Mouse (Mus musculus): ENCODE results near the gene Olfr263. TPM values are rescaled to one million over a fixed set of nuclear protein-coding genes. Genes with fewer than 3 reads are reported as not detected.

The Olfr263 gene
- total and polyA plus RNA-seq, 3 experiments = 0.11 TPM; not detected in 2

- ATAC-seq (ENCODE audit: extremely low read depth, insufficient number of reproducible peaks, low FRiP score, poor library complexity, severe bottlenecking) (no peak), DNase-seq (ENCODE audit: low spot score) (no peak)
- no peak for TF ChIP-seq TAL1 (conservative IDR thresholded peaks at IDR 0.05; ENCODE audit: low read depth, low read length)
- TF ChIP-seq POLR2AphosphoS5 (IDR thresholded peaks at IDR 0.05; ENCODE audit: insufficient replicate concordance, low read depth, low read length) = no peak
- no peak for TF ChIP-seq CTCF (IDR thresholded peaks at IDR 0.05; ENCODE audit: low read depth, low read length)
- no peak for TF ChIP-seq GATA1 (IDR thresholded peaks at IDR 0.05; ENCODE audit: borderline replicate concordance, low read length)
- no peak for TF ChIP-seq GATA2 (IDR thresholded peaks at IDR 0.05; ENCODE audit: borderline replicate concordance, low read depth, low read length)
- no peaks in the 10 kb centered on the region for H3K36me3 ChIP-seq (replicated peaks)
- H3K4me3 ChIP-seq (ENCODE audit: low read depth, low read length) = peak overlapping the region; percentile 68
- H3K4me1 ChIP-seq (ENCODE audit: insufficient read depth, low read depth, low read length) = peaks cover 48% of the 10 kb centered on the region
- no peaks in the 10 kb centered on the region for H3K27me3 ChIP-seq (ENCODE audit: insufficient read depth, low read length)
- H3K9me3 ChIP-seq (replicated peaks) = no peaks in the 10 kb centered on the region
These were observed 43.0 kb downstream of the Olfr263 start for GRCm38 (mm10) chr13:21172241-21173027.

- TF ChIP-seq GATA2 (IDR thresholded peaks at IDR 0.05; ENCODE audit: borderline replicate concordance, low read depth, low read length) = no peak
- H3K4me3 ChIP-seq (ENCODE audit: low read depth, low read length) = peak overlapping the region; percentile 68
- no peaks in the 10 kb centered on the region for H3K9me3 ChIP-seq (replicated peaks)
- peaks cover 55% of the 10 kb centered on the region for H3K4me1 ChIP-seq (ENCODE audit: insufficient read depth, low read depth, low read length)
- no peaks in the 10 kb centered on the region for H3K36me3 ChIP-seq (replicated peaks)
- DNase-seq (ENCODE audit: low spot score) = no peak
- ATAC-seq (ENCODE audit: extremely low read depth, insufficient number of reproducible peaks, low FRiP score, poor library complexity, severe bottlenecking) = no peak
- H3K27me3 ChIP-seq (ENCODE audit: insufficient read depth, low read length) = no peaks in the 10 kb centered on the region
These were observed 43.6 kb downstream of the Olfr263 start for GRCm38 (mm10) chr13:21173072-21173471.

GRCm38 (mm10) chr13:21176733-21177132 is 47.3 kb downstream of the Olfr263 start:
- no peaks in the 10 kb centered on the region for H3K27me3 ChIP-seq (ENCODE audit: insufficient read depth, low read length)
- DNase-seq (ENCODE audit: low spot score) (no peak), ATAC-seq (ENCODE audit: extremely low read depth, insufficient number of reproducible peaks, low FRiP score, poor library complexity, severe bottlenecking) (no peak)
- H3K9me3 ChIP-seq (replicated peaks) = no peaks in the 10 kb centered on the region
- TF ChIP-seq TAL1 (conservative IDR thresholded peaks at IDR 0.05; ENCODE audit: low read depth, low read length) = no peak
- no peak for TF ChIP-seq POLR2AphosphoS5 (IDR thresholded peaks at IDR 0.05; ENCODE audit: insufficient replicate concordance, low read depth, low read length)
- TF ChIP-seq GATA2 (IDR thresholded peaks at IDR 0.05; ENCODE audit: borderline replicate concordance, low read depth, low read length) = no peak
- no peak for TF ChIP-seq CTCF (IDR thresholded peaks at IDR 0.05; ENCODE audit: low read depth, low read length)
- TF ChIP-seq GATA1 (IDR thresholded peaks at IDR 0.05; ENCODE audit: borderline replicate concordance, low read length) = no peak
- H3K4me3 ChIP-seq (ENCODE audit: low read depth, low read length) = no peak overlapping the region
- peaks cover 9% of the 10 kb centered on the region for H3K36me3 ChIP-seq (replicated peaks)
- H3K4me1 ChIP-seq (ENCODE audit: insufficient read depth, low read depth, low read length) = peaks cover 51% of the 10 kb centered on the region

- H3K36me3 ChIP-seq (replicated peaks) = peaks cover 18% of the 10 kb centered on the region
- ATAC-seq (ENCODE audit: extremely low read depth, insufficient number of reproducible peaks, low FRiP score, poor library complexity, severe bottlenecking) (no peak), DNase-seq (ENCODE audit: low spot score) (no peak)
- H3K4me1 ChIP-seq (ENCODE audit: insufficient read depth, low read depth, low read length) = peaks cover 56% of the 10 kb centered on the region
- TF ChIP-seq POLR2AphosphoS5 (IDR thresholded peaks at IDR 0.05; ENCODE audit: insufficient replicate concordance, low read depth, low read length) = no peak
- no peak for TF ChIP-seq CTCF (IDR thresholded peaks at IDR 0.05; ENCODE audit: low read depth, low read length)
- TF ChIP-seq TAL1 (conservative IDR thresholded peaks at IDR 0.05; ENCODE audit: low read depth, low read length) = no peak
- no peak for TF ChIP-seq GATA1 (IDR thresholded peaks at IDR 0.05; ENCODE audit: borderline replicate concordance, low read length)
- H3K27me3 ChIP-seq (ENCODE audit: insufficient read depth, low read length) = no peaks in the 10 kb centered on the region
- no peak overlapping the region for H3K4me3 ChIP-seq (ENCODE audit: low read depth, low read length)
- no peaks in the 10 kb centered on the region for H3K9me3 ChIP-seq (replicated peaks)
These were observed 48.2 kb downstream of the Olfr263 start for GRCm38 (mm10) chr13:21177657-21178056.

GRCm38 (mm10) chr13:21178364-21178763 is 48.9 kb downstream of the Olfr263 start:
- ATAC-seq (ENCODE audit: extremely low read depth, insufficient number of reproducible peaks, low FRiP score, poor library complexity, severe bottlenecking) = no peak
- Histone ChIP-seq H3K36me3 (replicated peaks) (peaks cover 25% of the 10 kb centered on the region), H3K9me3 (replicated peaks) (no peaks in the 10 kb centered on the region), H3K4me3 (ENCODE audit: low read depth, low read length) (peak overlapping the region; percentile 100; the same call in 1 of the 2 replicates), H3K27me3 (ENCODE audit: insufficient read depth, low read length) (no peaks in the 10 kb centered on the region), H3K4me1 (ENCODE audit: insufficient read depth, low read depth, low read length) (peaks cover 55% of the 10 kb centered on the region)
- DNase-seq (ENCODE audit: low spot score) = no peak
- TF ChIP-seq TAL1 (conservative IDR thresholded peaks at IDR 0.05; ENCODE audit: low read depth, low read length) (no peak), GATA1 (IDR thresholded peaks at IDR 0.05; ENCODE audit: borderline replicate concordance, low read length) (no peak), POLR2AphosphoS5 (IDR thresholded peaks at IDR 0.05; ENCODE audit: insufficient replicate concordance, low read depth, low read length) (no peak), CTCF (IDR thresholded peaks at IDR 0.05; ENCODE audit: low read depth, low read length) (no peak), GATA2 (IDR thresholded peaks at IDR 0.05; ENCODE audit: borderline replicate concordance, low read depth, low read length) (no peak)

- H3K27me3 ChIP-seq (ENCODE audit: insufficient read depth, low read length) = no peaks in the 10 kb centered on the region
- peaks cover 59% of the 10 kb centered on the region for H3K4me1 ChIP-seq (ENCODE audit: insufficient read depth, low read depth, low read length)
- ATAC-seq (ENCODE audit: extremely low read depth, insufficient number of reproducible peaks, low FRiP score, poor library complexity, severe bottlenecking) (peak; percentile 61), DNase-seq (ENCODE audit: low spot score) (peak; percentile 66)
- peaks cover 35% of the 10 kb centered on the region for H3K36me3 ChIP-seq (replicated peaks)
- TF ChIP-seq GATA1 (IDR thresholded peaks at IDR 0.05; ENCODE audit: borderline replicate concordance, low read length) (no peak), CTCF (IDR thresholded peaks at IDR 0.05; ENCODE audit: low read depth, low read length) (no peak), TAL1 (conservative IDR thresholded peaks at IDR 0.05; ENCODE audit: low read depth, low read length) (no peak), GATA2 (IDR thresholded peaks at IDR 0.05; ENCODE audit: borderline replicate concordance, low read depth, low read length) (no peak), POLR2AphosphoS5 (IDR thresholded peaks at IDR 0.05; ENCODE audit: insufficient replicate concordance, low read depth, low read length) (no peak)
- H3K4me3 ChIP-seq (ENCODE audit: low read depth, low read length) = peak within 1 kb of the TSS; percentile 100
- H3K9me3 ChIP-seq (replicated peaks) = no peaks in the 10 kb centered on the region
These were observed 49.9 kb downstream of the Olfr263 start, which contains the start of gene Trim27 for GRCm38 (mm10) chr13:21179367-21179723. TSS of gene Trim27 (plus strand) at chr13:21179445.
